Comparison of ENCODE assay signal across 8 mouse cellular contexts in the genomic region with DNA sequence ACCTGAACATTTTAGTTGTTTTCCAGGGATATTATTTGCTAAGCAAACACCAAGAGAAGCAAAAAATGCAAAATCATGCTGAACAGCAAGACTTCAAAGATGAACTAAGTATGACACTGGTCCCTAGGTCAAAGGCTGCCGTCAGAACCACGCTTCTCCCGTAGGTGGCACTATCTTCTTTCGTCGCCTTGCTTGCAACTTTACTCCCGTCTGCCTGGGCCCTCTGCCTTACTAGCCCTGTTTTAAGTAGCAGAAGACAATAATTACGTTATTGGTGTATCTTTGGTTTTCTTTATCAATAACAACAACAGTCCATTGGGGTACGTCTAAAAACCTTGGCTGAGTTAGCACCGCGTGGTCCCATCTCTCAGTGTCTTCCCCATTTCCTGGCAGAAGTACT. TPM values are rescaled to one million over a fixed set of nuclear protein-coding genes. Genes with fewer than 3 reads are reported as not detected.
DNase-seq lines count a peak whose midpoint lies in the region; ATAC-seq and TF ChIP-seq lines count a peak whose summit lies in the region.

No protein-coding gene starts in this region.

- WGBS in intestine, embryonic 14.5 days, result 6% methylated on average over 10 of the region's 10 CpGs
- 6% methylated on average over 10 of the region's 10 CpGs for WGBS in limb, embryonic 12.5 days

- peak overlapping the region; percentile 91 for H3K4me3 ChIP-seq in gastrocnemius, adult 2 months
- H3K4me3 ChIP-seq in intestine, embryonic 14.5 days (ENCODE audit: low read depth, low read length), result no peak overlapping the region
- H3K4me3 ChIP-seq in limb, embryonic 12.5 days (replicated peaks), result no peak overlapping the region

- H3K36me3 ChIP-seq in intestine, embryonic 14.5 days (ENCODE audit: control insufficient read depth, insufficient read depth, low read length), result no peaks in the 10 kb centered on the region
- H3K36me3 ChIP-seq in limb, embryonic 12.5 days, result no peaks in the 10 kb centered on the region

- DNase-seq in urinary bladder, postnatal 14 days (ENCODE audit: low spot score), result peak; percentile 63
- no peak for DNase-seq in urinary bladder, postnatal 10 days (ENCODE audit: low spot score)
- DNase-seq in c-Kit-positive CD71-positive TER-119-positive erythroid progenitor cells, embryonic 14.5 days (ENCODE audit: low spot score), result peak; percentile 12
- DNase-seq in gastrocnemius, adult 2 months, result peak; percentile 80
- peak; percentile 79 for DNase-seq in intestine, embryonic 14.5 days (ENCODE audit: low spot score)
- peak; percentile 84 for DNase-seq in thymus, postnatal 4 days

- peaks cover 6% of the 10 kb centered on the region; the same call in 1 of the 2 replicates for H3K4me1 ChIP-seq in intestine, embryonic 14.5 days (replicated peaks; ENCODE audit: control insufficient read depth, insufficient read depth, low read length)
- peaks cover 18% of the 10 kb centered on the region for H3K4me1 ChIP-seq in limb, embryonic 12.5 days (replicated peaks)

- TF ChIP-seq CTCF in gastrocnemius, adult 2 months (IDR thresholded peaks at IDR 0.05), result peak; percentile 90

- peak overlapping the region; percentile 96 for H3K4me2 ChIP-seq in intestine, embryonic 14.5 days (ENCODE audit: low read length)
- peak overlapping the region; percentile 96 for H3K4me2 ChIP-seq in limb, embryonic 12.5 days

- H3K9me3 ChIP-seq in intestine, embryonic 14.5 days (ENCODE audit: control insufficient read depth, low read length), result no peaks in the 10 kb centered on the region
- no peaks in the 10 kb centered on the region for H3K9me3 ChIP-seq in limb, embryonic 12.5 days

- no peak overlapping the region for H3K9ac ChIP-seq in intestine, embryonic 14.5 days (ENCODE audit: low read length)
- no peak overlapping the region for H3K9ac ChIP-seq in limb, embryonic 12.5 days (replicated peaks)

- H3K27me3 ChIP-seq in intestine, embryonic 14.5 days (replicated peaks; ENCODE audit: control insufficient read depth, insufficient read depth, low read length), result no peaks in the 10 kb centered on the region
- 0 out of 2 replicates have a peak, but pooled peaks cover 2% of the 10 kb centered on the region for H3K27me3 ChIP-seq in limb, embryonic 12.5 days

- no peak for ATAC-seq in intestine, embryonic 14.5 days (replicated peaks; ENCODE audit: low FRiP score, low TSS enrichment, low read depth)
- no peak for ATAC-seq in limb, embryonic 12.5 days (ENCODE audit: insufficient number of reproducible peaks, insufficient read depth, low FRiP score, low TSS enrichment, low read depth)
- peak; percentile 53; the same call in 1 of the 2 replicates for ATAC-seq in neutrophil, adult 5-6 weeks (ENCODE audit: extremely low read depth, insufficient number of reproducible peaks, low FRiP score, poor library complexity, severe bottlenecking)

- intact Hi-C loops in gastrocnemius, adult 2 months (cut with DNase I), result loop anchor here (1.0 to 5.0 kb wide), 5 partner anchors 59 to 368 kb away; a partner anchor contains a TSS

- H3K27ac ChIP-seq in gastrocnemius, adult 2 months, result peak overlapping the region; percentile 91
- H3K27ac ChIP-seq in intestine, embryonic 14.5 days (ENCODE audit: low read depth), result no peak overlapping the region
- H3K27ac ChIP-seq in limb, embryonic 12.5 days, result no peak overlapping the region

RNA-seq across cellular contexts. Expression of a gene that starts 1.7 kb away (rescaled TPM):
- total RNA-seq in gastrocnemius, adult 2 months (2021), result 10 to 100 TPM; 50.6 to 52.6 TPM
- 4.4 and 4.9 TPM in 2 replicates for polyA plus RNA-seq in intestine, embryonic 14.5 days (2014; fragmentation: Nextera tagmentation; extraction: Ambion mirVana)
- 6.7 and 6.8 TPM in 2 replicates for polyA plus RNA-seq in limb, embryonic 12.5 days (2016; fragmentation: Nextera tagmentation; extraction: Ambion mirVana)
- not detected in 2 replicates for total RNA-seq in neutrophil, adult 5-6 weeks (2017)

RNA-seq across cellular contexts. Expression of a gene that starts 49.0 kb away (rescaled TPM):
- 10 to 100 TPM; 53.0 to 58.9 TPM for total RNA-seq in gastrocnemius, adult 2 months (2021)
- 25.3 and 28.6 TPM in 2 replicates for polyA plus RNA-seq in intestine, embryonic 14.5 days (2014; fragmentation: Nextera tagmentation; extraction: Ambion mirVana)
- polyA plus RNA-seq in limb, embryonic 12.5 days (2016; fragmentation: Nextera tagmentation; extraction: Ambion mirVana), result 28.6 and 29.4 TPM in 2 replicates
- 11.6 and 15.8 TPM in 2 replicates for total RNA-seq in neutrophil, adult 5-6 weeks (2017)

RNA-seq across cellular contexts. Expression of a gene that starts 58.9 kb away (rescaled TPM):
- total RNA-seq in gastrocnemius, adult 2 months (2021), result 10 to 100 TPM; 19.4 to 20.8 TPM
- polyA plus RNA-seq in intestine, embryonic 14.5 days (2014; fragmentation: Nextera tagmentation; extraction: Ambion mirVana), result 58.5 and 66.5 TPM in 2 replicates
- 83.1 and 89.5 TPM in 2 replicates for polyA plus RNA-seq in limb, embryonic 12.5 days (2016; fragmentation: Nextera tagmentation; extraction: Ambion mirVana)
- total RNA-seq in neutrophil, adult 5-6 weeks (2017), result 117 and 122 TPM in 2 replicates

Comparison
In these comparisons a context has a peak if more than half of its experiments do, and no peak if none do; other contexts are left out.
1. RNA of a gene that starts 1.7 kb away (total RNA-seq): 50.6 to 52.6 TPM in gastrocnemius, adult 2 months; not detected in neutrophil, adult 5-6 weeks; every median in the first group is over 10 times any median in the second.